Mouse (Mus musculus) Patski (cell line): Measurements from ENCODE around the gene Gimap7. TPM values are rescaled to one million over a fixed set of nuclear protein-coding genes. Genes with fewer than 3 reads are reported as not detected.
"Not testable (repeated sequence)": the region's sequence is repeated elsewhere in the genome, so short reads cannot be mapped to it uniquely, and the experiment has no call there.

Experiments used
- ATAC-seq: fragments of 100-300 bp; one replicate; pipeline ENCODE4 v1.8.0; 2021
- CTCF ChIA-PET: fragments of 350-600 bp; sonication (Branson Sonifier 250); formaldehyde crosslinking; loops from one replicate; lab custom pipeline; 2022; ENCODE audit warnings: inconsistent platforms; lab: Charles Lee
- POLR2A ChIA-PET: fragments of 350-600 bp; sonication (Branson Sonifier 250); formaldehyde crosslinking; loops from one replicate; lab custom pipeline; 2022; ENCODE audit warnings: antibody characterized with exemption, inconsistent platforms; lab: Charles Lee
- DNase-seq: peaks from one replicate; pipeline ENCODE4 v3.0.0-alpha.2; 2011; ENCODE audit warnings: low read depth, low spot score
- H3K27me3 ChIP-seq: fragments of 371-371 bp; one replicate; pipeline ENCODE4 v1.5.1; 2021
- CTCF ChIP-seq: fragments of 100-300 bp; IDR thresholded peaks from one replicate; pipeline ENCODE4 v1.5.1; 2021
- in situ Hi-C: fragments of 300-500 bp; cut with MboI; formaldehyde crosslinking; loops from 3 replicates; pipeline ENCODE4 v1.11.1; 2018; ENCODE audit warnings: low pct_unique_long_range_greater_than_20kb, mixed read lengths
- polyA plus RNA-seq: library from polyadenylated mRNA; unstranded; gene quantifications from one replicate; pipeline ENCODE4 v1.2.3, GENCODE M21; 2021

Gene Gimap7
- polyA plus RNA-seq, 1 experiment from 2014 or later, result not detected

- ChIA-PET CTCF (no interaction called here), POLR2A (no interaction called here)
- ATAC-seq (no peak), DNase-seq (no peak)
- in situ Hi-C loops, result no loop called here
- no peaks in the 10 kb centered on the region for H3K27me3 ChIP-seq
- TF ChIP-seq CTCF, result no peak
Measured at GRCm38 (mm10) chr6:48680421-48680820, 38.0 kb upstream of the Gimap7 start.

GRCm38 (mm10) chr6:48681472-48682090, 36.8 kb upstream of the Gimap7 start:
- POLR2A ChIA-PET, result no interaction called here
- no peak for DNase-seq
- in situ Hi-C loops, result no loop called here

GRCm38 (mm10) chr6:48682271-48682670, 36.1 kb upstream of the Gimap7 start:
- POLR2A ChIA-PET, result no interaction called here
- DNase-seq (no peak), ATAC-seq (no peak)
- in situ Hi-C loops, result no loop called here
- no peaks in the 10 kb centered on the region for H3K27me3 ChIP-seq
- CTCF ChIA-PET, result no interaction called here
- no peak for TF ChIP-seq CTCF

More at GRCm38 (mm10) chr6:48681472-48682090, 36.8 kb upstream of the Gimap7 start:
- TF ChIP-seq CTCF, result no peak
- CTCF ChIA-PET, result interaction anchor here (0.9 kb wide), 1 partner anchor 91 kb away, joined by 4 read pairs; no protein-coding TSS in a partner anchor
- no peaks in the 10 kb centered on the region for H3K27me3 ChIP-seq
- ATAC-seq, result no peak

GRCm38 (mm10) chr6:48683263-48683821, 35.1 kb upstream of the Gimap7 start:
- DNase-seq, in situ Hi-C loops, POLR2A ChIA-PET, H3K27me3 ChIP-seq, ATAC-seq: not testable (repeated sequence)
- CTCF ChIA-PET, result interaction anchor here (2.8 kb wide), 1 partner anchor 11 kb away, joined by 10 read pairs; no protein-coding TSS in a partner anchor

- ChIA-PET POLR2A (interaction anchor here (0.6 kb wide), 1 partner anchor 56 kb away, joined by 3 read pairs; no protein-coding TSS in a partner anchor), CTCF (interaction anchor here (0.8 to 2.8 kb wide), 3 partner anchors 10 to 38 kb away, joined by 3 to 10 read pairs (median 5); no protein-coding TSS in a partner anchor)
- in situ Hi-C loops, result no loop called here
- ATAC-seq, result no peak
- no peaks in the 10 kb centered on the region for H3K27me3 ChIP-seq
- TF ChIP-seq CTCF, result no peak
- DNase-seq, result no peak
Measured at GRCm38 (mm10) chr6:48684319-48684718, 34.1 kb upstream of the Gimap7 start, which contains the start of gene Gimap4. Gimap4 (plus strand) TSS chr6:48684549.

- POLR2A ChIA-PET, result no interaction called here
- in situ Hi-C loops, result no loop called here
- ATAC-seq, result no peak
- no peak for DNase-seq
- TF ChIP-seq CTCF, result no peak
- no peaks in the 10 kb centered on the region for H3K27me3 ChIP-seq
- CTCF ChIA-PET, result interaction anchor here (0.8 to 2.8 kb wide), 3 partner anchors 9 to 39 kb away, joined by 3 to 10 read pairs (median 5); no protein-coding TSS in a partner anchor
Measured at GRCm38 (mm10) chr6:48684806-48685205, 33.6 kb upstream of the Gimap7 start.

GRCm38 (mm10) chr6:48685251-48685650, 33.2 kb upstream of the Gimap7 start:
- POLR2A ChIA-PET, result no interaction called here
- in situ Hi-C loops, result no loop called here
- DNase-seq, result no peak

GRCm38 (mm10) chr6:48685694-48686665, 32.4 kb upstream of the Gimap7 start:
- DNase-seq (no peak), ATAC-seq (no peak)
- CTCF ChIA-PET, result interaction anchor here (0.8 to 2.8 kb wide), 4 partner anchors 8 to 36 kb away, joined by 3 to 10 read pairs (median 5); no protein-coding TSS in a partner anchor
- no peaks in the 10 kb centered on the region for H3K27me3 ChIP-seq
- in situ Hi-C loops, result no loop called here
- POLR2A ChIA-PET, result interaction anchor here (0.6 kb wide), 1 partner anchor 130 kb away, joined by 3 read pairs; no protein-coding TSS in a partner anchor
- TF ChIP-seq CTCF, result no peak

More at GRCm38 (mm10) chr6:48685251-48685650, 33.2 kb upstream of the Gimap7 start:
- CTCF ChIA-PET, result interaction anchor here (0.9 to 2.8 kb wide), 3 partner anchors 9 to 14 kb away, joined by 3 to 10 read pairs (median 5); no protein-coding TSS in a partner anchor
- no peaks in the 10 kb centered on the region for H3K27me3 ChIP-seq
- no peak for TF ChIP-seq CTCF
- ATAC-seq, result no peak

- in situ Hi-C loops, result no loop called here
- CTCF ChIA-PET, result interaction anchor here (1.6 to 1.9 kb wide), 2 partner anchors 12 to 16 kb away, joined by 3 to 7 read pairs; no protein-coding TSS in a partner anchor
- no peaks in the 10 kb centered on the region for H3K27me3 ChIP-seq
- POLR2A ChIA-PET, result interaction anchor here (0.6 kb wide), 1 partner anchor 132 kb away, joined by 3 read pairs; no protein-coding TSS in a partner anchor
- no peak for DNase-seq
- TF ChIP-seq CTCF, result no peak
- no peak for ATAC-seq
Measured at GRCm38 (mm10) chr6:48687077-48687476, 31.3 kb upstream of the Gimap7 start.

- no peak for DNase-seq
- H3K27me3 ChIP-seq, result no peaks in the 10 kb centered on the region
- CTCF ChIA-PET, result no interaction called here
- POLR2A ChIA-PET, result no interaction called here
- no peak for ATAC-seq
- no peak for TF ChIP-seq CTCF
- in situ Hi-C loops, result no loop called here
Measured at GRCm38 (mm10) chr6:48689320-48689719, 29.1 kb upstream of the Gimap7 start.
